Mouse (Mus musculus) G1E (cell line): ENCODE measurements around the gene Tmem171.

Experiments
- CTCF ChIP-seq: IDR thresholded peaks from 2 replicates; pipeline ENCODE4 v1.5.1; 2012; ENCODE audit warnings: low read depth, low read length, inconsistent platforms, mixed read lengths
- GATA1 ChIP-seq: IDR thresholded peaks from 2 replicates; pipeline ENCODE4 v1.6.1; 2012; ENCODE audit warnings: borderline replicate concordance, low read length, inconsistent platforms, mixed read lengths
- GATA2 ChIP-seq: IDR thresholded peaks from 2 replicates; pipeline ENCODE4 v1.6.1; 2012; ENCODE audit warnings: low read depth, low read length, inconsistent platforms, borderline replicate concordance

DNA sequence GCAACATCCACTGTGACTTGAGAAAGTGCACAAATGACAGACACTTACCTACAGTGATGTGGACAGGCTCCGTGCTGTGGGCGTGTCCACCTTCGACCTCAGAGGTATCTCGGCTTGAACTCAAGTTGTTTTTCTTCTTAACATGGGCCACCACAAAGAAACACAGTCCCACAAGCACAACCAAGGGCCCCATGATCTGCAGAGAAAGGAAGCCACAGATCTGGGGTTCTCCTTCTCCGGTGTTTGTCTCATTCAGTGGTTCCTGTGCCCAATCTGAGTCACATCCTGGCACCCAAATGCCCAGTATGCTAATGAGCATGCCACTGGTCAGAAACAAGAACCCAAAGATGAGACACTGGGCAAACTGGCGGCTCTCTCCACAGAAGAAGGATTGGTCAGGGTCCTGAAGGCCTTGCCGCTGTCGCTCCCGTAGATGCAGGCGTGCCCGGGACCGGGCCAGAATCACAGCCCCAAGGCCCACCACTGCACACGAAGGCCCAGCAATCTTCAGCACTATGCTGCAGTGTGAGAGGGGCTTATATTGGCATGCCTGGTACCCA, 2.6 kb downstream of the Tmem171 start:
- TF ChIP-seq CTCF (no peak), GATA2 (no peak), GATA1 (no peak)
